Mouse (Mus musculus) erythroblast, embryonic 14.5 days (primary cell): Measurements from ENCODE around the gene Siah1a.

Experiments
- GATA1 ChIP-seq: IDR thresholded peaks from 2 replicates; pipeline ENCODE4 v1.6.1; 2012; ENCODE audit warnings: low read length, inconsistent platforms, mixed read lengths
- TAL1 ChIP-seq: IDR thresholded peaks from 3 replicates; pipeline ENCODE4 v1.6.1; 2012; ENCODE audit warnings: low read length, inconsistent platforms, mixed read lengths

DNA sequence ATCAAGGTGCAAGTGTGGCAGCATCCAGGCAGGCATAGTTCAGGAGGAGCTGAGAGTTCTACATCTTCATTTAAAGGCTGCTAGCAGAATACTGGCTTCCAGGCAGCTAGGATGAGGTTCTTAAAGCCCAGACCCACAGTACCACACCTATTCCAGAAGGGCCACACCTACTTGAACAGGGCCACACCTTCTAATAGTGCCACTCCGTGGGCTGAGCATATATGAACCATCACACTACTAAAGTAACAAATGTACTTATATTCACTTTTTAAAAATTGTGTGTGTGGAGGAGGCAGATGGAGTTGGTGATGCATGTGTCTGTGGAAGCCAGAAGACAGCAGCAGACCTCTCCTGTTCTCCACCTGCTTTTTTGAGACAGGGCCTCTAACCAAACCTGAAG, 51.7 kb downstream of the Siah1a start:
- TF ChIP-seq TAL1 (no peak), GATA1 (no peak)
